Mouse (Mus musculus) kidney, postnatal 14 days (tissue): ENCODE results near the gene Slc12a3.
"Not testable (repeated sequence)": the region's sequence is repeated elsewhere in the genome, so short reads cannot be mapped to it uniquely, and the experiment has no call there.

Experiments used
- DNase-seq: peaks from one replicate; pipeline ENCODE4 v3.0.0; 2022; ENCODE audit warnings: mixed read lengths

Gene Slc12a3

GRCm38 (mm10) chr8:94376580-94376979, 47.6 kb downstream of the Slc12a3 start:
- no peak for DNase-seq

GRCm38 (mm10) chr8:94377031-94377430, 48.0 kb downstream of the Slc12a3 start:
- no peak for DNase-seq

- DNase-seq: peak; percentile 94
Observed at GRCm38 (mm10) chr8:94377714-94378205, 48.8 kb downstream of the Slc12a3 start.

- peak; percentile 50 for DNase-seq
Observed at GRCm38 (mm10) chr8:94378763-94379415, 49.9 kb downstream of the Slc12a3 start.

- no peak for DNase-seq
Observed at GRCm38 (mm10) chr8:94379686-94380085, 50.7 kb downstream of the Slc12a3 start.

- no peak for DNase-seq
Observed at GRCm38 (mm10) chr8:94384166-94384565, 55.2 kb downstream of the Slc12a3 start.

- no peak for DNase-seq
Observed at GRCm38 (mm10) chr8:94385506-94386213, 56.7 kb downstream of the Slc12a3 start.

- DNase-seq: peak; percentile 99
Observed at GRCm38 (mm10) chr8:94386214-94387026, 57.4 kb downstream of the Slc12a3 start, which contains the start of gene Herpud1. Gene Herpud1, plus strand, starts transcription at chr8:94386438.

GRCm38 (mm10) chr8:94387027-94387684, 58.2 kb downstream of the Slc12a3 start:
- peak; percentile 94 for DNase-seq

- DNase-seq: no peak
Observed at GRCm38 (mm10) chr8:94387785-94388184, 58.8 kb downstream of the Slc12a3 start.

GRCm38 (mm10) chr8:94389531-94389930, 60.5 kb downstream of the Slc12a3 start:
- DNase-seq: no peak

GRCm38 (mm10) chr8:94390429-94390828, 61.4 kb downstream of the Slc12a3 start:
- DNase-seq: no peak

GRCm38 (mm10) chr8:94390910-94391309, 61.9 kb downstream of the Slc12a3 start:
- no peak for DNase-seq

GRCm38 (mm10) chr8:94392147-94392546, 63.1 kb downstream of the Slc12a3 start:
- peak; percentile 59 for DNase-seq

GRCm38 (mm10) chr8:94392648-94393047, 63.6 kb downstream of the Slc12a3 start:
- peak; percentile 27 for DNase-seq

- DNase-seq: no peak
Observed at GRCm38 (mm10) chr8:94395851-94396540, 67.0 kb downstream of the Slc12a3 start.

- DNase-seq: peak; percentile 71
Observed at GRCm38 (mm10) chr8:94396964-94397657, 68.1 kb downstream of the Slc12a3 start.

- no peak for DNase-seq
Observed at GRCm38 (mm10) chr8:94398587-94398986, 69.6 kb downstream of the Slc12a3 start.

- DNase-seq: no peak
Observed at GRCm38 (mm10) chr8:94399361-94399953, 70.5 kb downstream of the Slc12a3 start.

GRCm38 (mm10) chr8:94399957-94400356, 71.0 kb downstream of the Slc12a3 start:
- not testable (repeated sequence) for DNase-seq
